Mouse (Mus musculus): ENCODE data around the gene Eloa. TPM values are rescaled to one million over a fixed set of nuclear protein-coding genes. Genes with fewer than 3 reads are reported as not detected.
A peak's percentile ranks its signal among the peaks of the same experiment; 100 is the strongest.

Gene Eloa
- total and polyA plus RNA-seq, 2 experiments from 2014 or later = 20.5 to 28.2 TPM

- Histone ChIP-seq H3K9ac (replicated peaks; ENCODE audit: low read depth, low read length) (no peak overlapping the region), H3K36me3 (replicated peaks; ENCODE audit: control insufficient read depth, insufficient read depth, low read length) (peaks cover 53% of the 10 kb centered on the region), H3K27ac (ENCODE audit: low read depth) (no peak overlapping the region), H3K4me2 (ENCODE audit: low read depth, low read length) (no peak overlapping the region), H3K27me3 (ENCODE audit: control insufficient read depth, insufficient read depth, low read length) (no peaks in the 10 kb centered on the region), H3K4me1 (ENCODE audit: control insufficient read depth, insufficient read depth) (peaks cover under 1% of the 10 kb centered on the region; the same call in 1 of the 2 replicates), H3K9me3 (replicated peaks; ENCODE audit: control insufficient read depth, low read length) (no peaks in the 10 kb centered on the region), H3K4me3 (ENCODE audit: low read depth, low read length) (no peak overlapping the region)
- ATAC-seq (ENCODE audit: insufficient read depth, low read depth) = no peak
- no peak for DNase-seq (ENCODE audit: low spot score)
- 88% methylated on average over 16 of the region's 16 CpGs for WGBS
- TF ChIP-seq CTCF (IDR thresholded peaks at IDR 0.05; ENCODE audit: low read depth) = no peak
- TF ChIP-seq EP300 (IDR thresholded peaks at IDR 0.05; ENCODE audit: low read depth) = no peak
Measured at GRCm38 (mm10) chr4:135966283-135966682, 55.3 kb downstream of the Eloa start.

GRCm38 (mm10) chr4:135965113-135965512 is 56.5 kb downstream of the Eloa start:
- H3K27ac ChIP-seq (ENCODE audit: low read depth) = 0 out of 2 replicates have a peak overlapping the region, but pooled peaks have one; percentile 2
- ATAC-seq (ENCODE audit: insufficient read depth, low read depth) (no peak), DNase-seq (ENCODE audit: low spot score) (no peak)
- TF ChIP-seq CTCF (IDR thresholded peaks at IDR 0.05; ENCODE audit: low read depth) = no peak
- no peak for TF ChIP-seq EP300 (IDR thresholded peaks at IDR 0.05; ENCODE audit: low read depth)
- no peak overlapping the region for H3K4me3 ChIP-seq (ENCODE audit: low read depth, low read length)
- H3K27me3 ChIP-seq (ENCODE audit: control insufficient read depth, insufficient read depth, low read length) = no peaks in the 10 kb centered on the region
- H3K4me1 ChIP-seq (ENCODE audit: control insufficient read depth, insufficient read depth) = no peaks in the 10 kb centered on the region; the same call in 1 of the 2 replicates
- WGBS = 82% methylated on average over 9 of the region's 9 CpGs
- H3K9ac ChIP-seq (replicated peaks; ENCODE audit: low read depth, low read length) = no peak overlapping the region
- 0 out of 2 replicates have a peak overlapping the region, but pooled peaks have one; percentile 94 for H3K4me2 ChIP-seq (ENCODE audit: low read depth, low read length)
- no peaks in the 10 kb centered on the region for H3K9me3 ChIP-seq (replicated peaks; ENCODE audit: control insufficient read depth, low read length)
- H3K36me3 ChIP-seq (replicated peaks; ENCODE audit: control insufficient read depth, insufficient read depth, low read length) = peaks cover 54% of the 10 kb centered on the region

GRCm38 (mm10) chr4:135964426-135964825 is 57.1 kb downstream of the Eloa start:
- Histone ChIP-seq H3K27me3 (ENCODE audit: control insufficient read depth, insufficient read depth, low read length) (no peaks in the 10 kb centered on the region), H3K4me1 (ENCODE audit: control insufficient read depth, insufficient read depth) (no peaks in the 10 kb centered on the region; the same call in 1 of the 2 replicates), H3K4me2 (ENCODE audit: low read depth, low read length) (peak overlapping the region; percentile 94), H3K9ac (replicated peaks; ENCODE audit: low read depth, low read length) (peak overlapping the region; percentile 80), H3K9me3 (replicated peaks; ENCODE audit: control insufficient read depth, low read length) (no peaks in the 10 kb centered on the region), H3K27ac (ENCODE audit: low read depth) (0 out of 2 replicates have a peak overlapping the region, but pooled peaks have one; percentile 2), H3K4me3 (ENCODE audit: low read depth, low read length) (peak overlapping the region; percentile 73), H3K36me3 (replicated peaks; ENCODE audit: control insufficient read depth, insufficient read depth, low read length) (peaks cover 54% of the 10 kb centered on the region)
- ATAC-seq (ENCODE audit: insufficient read depth, low read depth) (peak; percentile 15; the same call in 1 of the 2 replicates), DNase-seq (ENCODE audit: low spot score) (no peak)
- TF ChIP-seq CTCF (IDR thresholded peaks at IDR 0.05; ENCODE audit: low read depth) (no peak), EP300 (IDR thresholded peaks at IDR 0.05; ENCODE audit: low read depth) (no peak)
- 3% methylated on average over 12 of the region's 12 CpGs for WGBS

GRCm38 (mm10) chr4:135963457-135964193 is 57.9 kb downstream of the Eloa start, which contains the start of gene Gale:
Gale (plus strand) TSS chr4:135963727.
- no peaks in the 10 kb centered on the region for H3K27me3 ChIP-seq (ENCODE audit: control insufficient read depth, insufficient read depth, low read length)
- H3K36me3 ChIP-seq (replicated peaks; ENCODE audit: control insufficient read depth, insufficient read depth, low read length) = peaks cover 48% of the 10 kb centered on the region

GRCm38 (mm10) chr4:135962946-135963345 is 58.6 kb downstream of the Eloa start:
- Histone ChIP-seq H3K9me3 (replicated peaks; ENCODE audit: control insufficient read depth, low read length) (no peaks in the 10 kb centered on the region), H3K36me3 (replicated peaks; ENCODE audit: control insufficient read depth, insufficient read depth, low read length) (peaks cover 48% of the 10 kb centered on the region), H3K9ac (replicated peaks; ENCODE audit: low read depth, low read length) (peak overlapping the region; percentile 80), H3K27ac (ENCODE audit: low read depth) (peak overlapping the region; percentile 94), H3K4me2 (ENCODE audit: low read depth, low read length) (peak overlapping the region; percentile 94), H3K4me3 (ENCODE audit: low read depth, low read length) (peak overlapping the region; percentile 73), H3K4me1 (ENCODE audit: control insufficient read depth, insufficient read depth) (no peaks in the 10 kb centered on the region; the same call in 1 of the 2 replicates), H3K27me3 (ENCODE audit: control insufficient read depth, insufficient read depth, low read length) (no peaks in the 10 kb centered on the region)
- TF ChIP-seq CTCF (IDR thresholded peaks at IDR 0.05; ENCODE audit: low read depth) (no peak), EP300 (IDR thresholded peaks at IDR 0.05; ENCODE audit: low read depth) (no peak)
- 7% methylated on average over 15 of the region's 15 CpGs for WGBS
- no peak for DNase-seq (ENCODE audit: low spot score)
- peak; percentile 31 for ATAC-seq (ENCODE audit: insufficient read depth, low read depth)

More at GRCm38 (mm10) chr4:135963457-135964193, 57.9 kb downstream of the Eloa start, which contains the start of gene Gale:
- Histone ChIP-seq H3K27ac (ENCODE audit: low read depth) (peak within 1 kb of the TSS; percentile 94), H3K4me3 (ENCODE audit: low read depth, low read length) (peak within 1 kb of the TSS; percentile 73), H3K9ac (replicated peaks; ENCODE audit: low read depth, low read length) (peak within 1 kb of the TSS; percentile 80), H3K4me1 (ENCODE audit: control insufficient read depth, insufficient read depth) (no peaks in the 10 kb centered on the region; the same call in 1 of the 2 replicates), H3K4me2 (ENCODE audit: low read depth, low read length) (peak within 1 kb of the TSS; percentile 94), H3K9me3 (replicated peaks; ENCODE audit: control insufficient read depth, low read length) (no peaks in the 10 kb centered on the region)
- DNase-seq (ENCODE audit: low spot score) (peak; percentile 96), ATAC-seq (ENCODE audit: insufficient read depth, low read depth) (peak; percentile 93)
- WGBS = under 1% methylated on average over 56 of the region's 56 CpGs
- no peak for TF ChIP-seq CTCF (IDR thresholded peaks at IDR 0.05; ENCODE audit: low read depth)
- peak; percentile 64; the same call in 1 of the 2 replicates for TF ChIP-seq EP300 (IDR thresholded peaks at IDR 0.05; ENCODE audit: low read depth)

Measured in heart, postnatal 0 days (tissue).